Mouse (Mus musculus) C2C12 (cell line): ENCODE data around the gene Nek11.

ENCODE experiments used
- CTCF ChIP-seq: IDR thresholded peaks from one replicate; pipeline ENCODE4 v1.5.1; 2011; ENCODE audit not compliant: control insufficient read depth, insufficient read depth, insufficient read length
- FOSL1 ChIP-seq: IDR thresholded peaks from one replicate; pipeline ENCODE4 v1.8.0; 2011; ENCODE audit warnings: mild to moderate bottlenecking, low read length; ENCODE audit not compliant: poor library complexity, insufficient read depth, severe bottlenecking
- MYOD1 ChIP-seq: IDR thresholded peaks from one replicate; pipeline ENCODE4 v1.6.1; 2011; ENCODE audit warnings: low read depth; ENCODE audit not compliant: control insufficient read depth, insufficient read length
- USF1 ChIP-seq: IDR thresholded peaks from one replicate; pipeline ENCODE4 v1.6.1; 2011; ENCODE audit warnings: low read depth, mild to moderate bottlenecking, control low read depth, moderate library complexity

GRCm38 (mm10) chr9:105395218-105395627 lies at the start of gene Nek11, which contains the start of gene Aste1:
- TF ChIP-seq CTCF (no peak), FOSL1 (no peak), USF1 (no peak), MYOD1 (no peak)
